21 mouse cellular contexts compared by ENCODE assay signal in genomic region chr6:45871409-45871992, GRCm38 (mm10).
A peak's percentile ranks its signal among the peaks of the same experiment; 100 is the strongest.
DNase-seq lines count a peak whose midpoint lies in the region; ATAC-seq lines count a peak whose summit lies in the region.
"Had no signal": no experiment of that assay in that cellular context is flagged by ENCODE, and none has a peak within 500 bp of the region (broad histone marks: within the 10 kb centered on the region; RNA-seq: fewer than 3 reads in every experiment).

No protein-coding gene starts in this region.

- H3K4me1 ChIP-seq in forebrain, embryonic 12.5 days, result no peaks in the 10 kb centered on the region
- no peaks in the 10 kb centered on the region for H3K4me1 ChIP-seq in forebrain, embryonic 10.5 days
- H3K4me1 ChIP-seq in neural tube, embryonic 12.5 days, result no peaks in the 10 kb centered on the region
- H3K4me1 ChIP-seq in forebrain, embryonic 15.5 days, result no peaks in the 10 kb centered on the region
- H3K4me1 ChIP-seq: embryonic facial prominence, embryonic 15.5 days; heart, embryonic 13.5 days; hindbrain, embryonic 13.5 days had no signal

- no peaks in the 10 kb centered on the region for H3K36me3 ChIP-seq in forebrain, embryonic 12.5 days (replicated peaks)
- H3K36me3 ChIP-seq in forebrain, embryonic 10.5 days (replicated peaks), result no peaks in the 10 kb centered on the region
- no peaks in the 10 kb centered on the region for H3K36me3 ChIP-seq in neural tube, embryonic 12.5 days
- no peaks in the 10 kb centered on the region for H3K36me3 ChIP-seq in forebrain, embryonic 15.5 days
- H3K36me3 ChIP-seq: embryonic facial prominence, embryonic 15.5 days; heart, embryonic 13.5 days; hindbrain, embryonic 13.5 days had no signal

- no peak overlapping the region for H3K4me3 ChIP-seq in forebrain, embryonic 12.5 days (replicated peaks)
- no peak overlapping the region for H3K4me3 ChIP-seq in forebrain, embryonic 10.5 days
- H3K4me3 ChIP-seq in neural tube, embryonic 12.5 days, result no peak overlapping the region
- no peak overlapping the region for H3K4me3 ChIP-seq in forebrain, embryonic 15.5 days
- H3K4me3 ChIP-seq: embryonic facial prominence, embryonic 15.5 days; erythroblast, embryonic 14.5 days; heart, embryonic 13.5 days; hindbrain, embryonic 13.5 days had no signal

- H3K9ac ChIP-seq in forebrain, embryonic 12.5 days, result no peak overlapping the region
- H3K9ac ChIP-seq in neural tube, embryonic 12.5 days, result no peak overlapping the region
- H3K9ac ChIP-seq in forebrain, embryonic 15.5 days (replicated peaks), result no peak overlapping the region
- H3K9ac ChIP-seq: embryonic facial prominence, embryonic 15.5 days; heart, embryonic 13.5 days; hindbrain, embryonic 13.5 days had no signal

- no peak for DNase-seq in forebrain, embryonic 10.5 days (ENCODE audit: extremely low spot score, low spot score)
- DNase-seq in neural tube, embryonic 10.5 days (ENCODE audit: extremely low spot score, low spot score), result no peak
- DNase-seq: adrenal gland, adult 2 months; adrenal gland, postnatal 25 days; cerebellum, adult 11 months; cerebellum, adult 8-10 months; cerebellum, postnatal 14 days; gastrocnemius, postnatal 36 days; heart, adult 11 months; heart, postnatal 36 days; kidney, adult 2 months had no signal

- H3K9me3 ChIP-seq in forebrain, embryonic 12.5 days, result no peaks in the 10 kb centered on the region
- no peaks in the 10 kb centered on the region for H3K9me3 ChIP-seq in forebrain, embryonic 10.5 days
- H3K9me3 ChIP-seq in neural tube, embryonic 12.5 days, result no peaks in the 10 kb centered on the region
- H3K9me3 ChIP-seq in forebrain, embryonic 15.5 days, result no peaks in the 10 kb centered on the region
- H3K9me3 ChIP-seq: embryonic facial prominence, embryonic 15.5 days; heart, embryonic 13.5 days; hindbrain, embryonic 13.5 days had no signal

- H3K27ac ChIP-seq in forebrain, embryonic 12.5 days, result no peak overlapping the region
- H3K27ac ChIP-seq in forebrain, embryonic 10.5 days, result no peak overlapping the region
- H3K27ac ChIP-seq in neural tube, embryonic 12.5 days, result no peak overlapping the region
- H3K27ac ChIP-seq in forebrain, embryonic 15.5 days (replicated peaks), result no peak overlapping the region
- H3K27ac ChIP-seq: embryonic facial prominence, embryonic 15.5 days; heart, embryonic 13.5 days; hindbrain, embryonic 13.5 days had no signal

- H3K27me3 ChIP-seq in forebrain, embryonic 12.5 days, result peaks cover 10% of the 10 kb centered on the region; the same call in 1 of the 2 replicates
- peaks cover 27% of the 10 kb centered on the region for H3K27me3 ChIP-seq in forebrain, embryonic 10.5 days (ENCODE audit: poor library complexity, severe bottlenecking)
- H3K27me3 ChIP-seq in neural tube, embryonic 12.5 days (replicated peaks), result no peaks in the 10 kb centered on the region
- no peaks in the 10 kb centered on the region for H3K27me3 ChIP-seq in forebrain, embryonic 15.5 days
- H3K27me3 ChIP-seq: embryonic facial prominence, embryonic 15.5 days; heart, embryonic 13.5 days had no signal

- peak; percentile 55; the same call in 1 of the 2 replicates for ATAC-seq in forebrain, embryonic 12.5 days (ENCODE audit: low FRiP score)
- peak; percentile 68 for ATAC-seq in neural tube, embryonic 12.5 days (ENCODE audit: low FRiP score, low read depth)
- ATAC-seq in forebrain, embryonic 15.5 days (replicated peaks), result peak; percentile 68
- ATAC-seq in cerebellum, adult (ENCODE audit: insufficient number of reproducible peaks, low FRiP score, low TSS enrichment), result no peak
- no peak for ATAC-seq in megakaryocyte-erythroid progenitor cell, adult 5-6 weeks (replicated peaks; ENCODE audit: low FRiP score, low TSS enrichment, poor library complexity, severe bottlenecking)
- ATAC-seq: intestine, embryonic 16.5 days had no signal

- WGBS in forebrain, embryonic 12.5 days, result 26% methylated on average over 3 of the region's 3 CpGs
- 60% methylated on average over 3 of the region's 3 CpGs for WGBS in forebrain, embryonic 10.5 days
- WGBS in neural tube, embryonic 12.5 days, result 35% methylated on average over 3 of the region's 3 CpGs
- WGBS in forebrain, embryonic 15.5 days, result 14% methylated on average over 3 of the region's 3 CpGs

- H3K4me2 ChIP-seq in forebrain, embryonic 12.5 days, result no peak overlapping the region
- H3K4me2 ChIP-seq in neural tube, embryonic 12.5 days (replicated peaks), result no peak overlapping the region
- no peak overlapping the region for H3K4me2 ChIP-seq in forebrain, embryonic 15.5 days (replicated peaks)
- H3K4me2 ChIP-seq: embryonic facial prominence, embryonic 15.5 days; heart, embryonic 13.5 days; hindbrain, embryonic 13.5 days had no signal

Comparison
In these comparisons a context has a peak if more than half of its experiments do, and no peak if none do; other contexts are left out.
1. ATAC-seq: peak in forebrain, embryonic 12.5 days (single experiment), neural tube, embryonic 12.5 days (single experiment) and forebrain, embryonic 15.5 days (single experiment); none in cerebellum, adult (single experiment) and megakaryocyte-erythroid progenitor cell, adult 5-6 weeks (single experiment).